Mouse (Mus musculus) ovary, postnatal 14 days (tissue): ENCODE data around the gene Cemip2.

ENCODE experiments used
- DNase-seq: peaks from one replicate; pipeline ENCODE4 v3.0.0; 2022; ENCODE audit warnings: low spot score

Gene Cemip2

DNA sequence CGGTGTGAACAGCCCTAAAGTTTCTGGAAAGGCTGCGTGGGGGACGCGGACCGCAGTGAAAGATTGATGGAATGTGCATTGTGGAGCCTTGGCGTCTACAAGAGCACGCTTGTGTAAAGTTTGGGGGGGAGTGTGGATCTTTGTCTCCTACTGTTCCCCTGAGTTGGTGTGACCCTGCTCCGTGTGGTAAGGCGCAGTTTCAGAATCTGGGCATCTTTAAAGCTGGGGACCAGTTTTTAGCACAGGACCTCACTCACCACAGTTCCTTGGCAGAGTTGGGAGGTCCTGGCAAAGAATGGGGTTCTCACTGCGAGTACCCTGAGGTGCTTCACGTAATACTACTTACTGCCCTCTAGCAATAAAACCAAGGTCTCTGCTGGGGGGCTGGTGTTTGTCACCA, 964 bp downstream of the Cemip2 start:
- DNase-seq, result no peak

DNA sequence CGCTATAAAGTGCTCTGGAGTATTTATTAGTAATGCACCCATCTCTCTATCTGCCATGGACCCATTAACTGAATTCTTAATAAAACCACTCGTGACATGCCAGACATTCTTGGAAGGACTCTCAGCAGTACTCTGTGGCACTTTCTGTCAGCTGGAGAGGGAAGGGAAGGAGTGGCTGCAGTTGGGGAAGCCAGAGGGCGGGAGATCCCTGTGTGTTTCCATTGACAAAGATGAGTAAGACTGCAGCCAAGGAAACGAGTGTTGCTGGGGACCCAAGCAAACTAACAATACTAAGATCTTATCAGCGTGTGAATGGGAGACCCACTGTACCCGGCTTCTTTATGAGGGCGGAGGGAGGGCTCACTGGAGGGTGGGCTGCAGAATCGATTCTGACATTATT, 2.5 kb downstream of the Cemip2 start:
- no peak for DNase-seq

DNA sequence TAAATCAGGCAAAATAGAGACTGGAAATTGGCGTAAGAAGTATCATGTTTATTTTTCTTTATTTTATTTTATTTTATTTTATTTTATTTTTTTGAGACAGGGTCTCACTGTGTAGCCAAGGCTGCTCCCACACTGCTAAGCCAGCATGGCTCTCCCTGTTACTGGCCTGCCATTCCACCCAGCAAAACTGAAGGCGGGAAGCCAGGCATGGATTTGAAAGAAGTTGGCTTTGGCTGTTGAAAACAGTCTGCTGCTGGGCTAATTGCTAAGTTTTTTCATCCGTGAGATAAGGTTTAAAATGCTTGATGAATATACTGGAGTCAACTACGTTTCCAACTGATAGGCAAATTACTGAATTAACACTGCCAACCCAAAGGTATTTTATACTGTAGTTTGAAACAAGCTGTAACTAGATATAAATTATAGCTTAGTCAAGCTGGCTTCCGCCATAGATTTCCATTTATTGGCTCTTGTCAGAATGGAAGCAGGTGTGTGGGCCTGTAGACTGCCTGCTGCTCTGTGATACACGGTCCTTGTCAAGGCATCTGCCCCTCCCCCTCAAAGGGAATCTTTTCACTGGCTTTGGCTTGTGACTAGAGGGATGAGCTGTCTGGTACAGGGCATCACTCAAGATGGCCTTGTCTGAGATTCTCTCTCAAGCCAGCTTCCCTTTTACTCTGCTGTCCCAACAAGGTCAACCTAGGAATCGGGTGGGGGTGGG, 3.1 kb downstream of the Cemip2 start:
- DNase-seq, result no peak

DNA sequence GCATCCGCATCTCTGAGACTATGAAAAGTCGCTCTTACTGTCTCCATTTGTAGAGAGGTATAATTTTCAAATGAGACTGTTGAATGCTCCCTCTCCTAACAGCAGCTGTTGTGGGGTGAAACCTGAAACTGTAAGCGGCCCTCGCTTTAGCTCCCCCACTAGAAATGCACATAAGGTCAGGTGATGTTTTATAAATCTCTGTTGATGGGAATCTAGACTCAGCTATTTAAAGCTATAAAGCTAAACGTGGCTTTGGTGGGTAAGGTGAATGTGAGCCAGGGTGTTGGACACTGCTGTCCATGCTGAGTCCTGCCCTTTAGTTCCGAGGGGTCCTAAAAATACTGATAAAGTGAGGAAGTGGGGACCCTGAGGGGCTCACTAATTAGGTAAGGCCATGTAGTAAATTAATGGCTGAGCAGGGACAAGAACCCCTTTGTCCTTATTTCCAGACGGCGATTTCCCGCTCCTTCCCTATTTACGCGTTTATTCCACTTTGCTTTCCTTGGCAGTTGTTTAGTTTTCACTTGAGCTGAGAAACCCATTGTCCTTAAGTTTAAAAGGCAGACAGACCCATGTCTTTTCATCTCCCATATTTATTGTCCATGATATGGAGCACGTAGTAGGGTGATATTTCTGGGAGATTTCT, 3.8 kb downstream of the Cemip2 start:
- no peak for DNase-seq

DNA sequence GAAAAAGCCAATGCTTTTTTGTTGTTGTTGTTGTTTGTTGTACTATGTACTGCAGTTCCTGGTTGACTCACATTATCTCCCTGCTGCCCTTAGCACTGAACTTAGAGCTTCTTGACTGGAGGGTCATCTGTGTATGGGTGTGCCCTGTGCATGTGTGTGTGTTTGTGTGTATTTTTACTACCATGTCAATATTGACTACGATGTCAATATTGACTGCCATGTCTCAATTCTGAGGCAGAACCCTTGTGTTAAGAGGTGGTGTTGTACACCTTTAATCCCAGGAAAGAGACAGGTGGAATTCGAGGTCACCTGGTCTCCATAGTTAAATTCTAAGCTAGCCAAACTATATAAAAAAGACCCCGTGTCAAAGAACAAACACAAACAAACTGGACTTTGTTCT, 5.6 kb downstream of the Cemip2 start:
- DNase-seq, result no peak

DNA sequence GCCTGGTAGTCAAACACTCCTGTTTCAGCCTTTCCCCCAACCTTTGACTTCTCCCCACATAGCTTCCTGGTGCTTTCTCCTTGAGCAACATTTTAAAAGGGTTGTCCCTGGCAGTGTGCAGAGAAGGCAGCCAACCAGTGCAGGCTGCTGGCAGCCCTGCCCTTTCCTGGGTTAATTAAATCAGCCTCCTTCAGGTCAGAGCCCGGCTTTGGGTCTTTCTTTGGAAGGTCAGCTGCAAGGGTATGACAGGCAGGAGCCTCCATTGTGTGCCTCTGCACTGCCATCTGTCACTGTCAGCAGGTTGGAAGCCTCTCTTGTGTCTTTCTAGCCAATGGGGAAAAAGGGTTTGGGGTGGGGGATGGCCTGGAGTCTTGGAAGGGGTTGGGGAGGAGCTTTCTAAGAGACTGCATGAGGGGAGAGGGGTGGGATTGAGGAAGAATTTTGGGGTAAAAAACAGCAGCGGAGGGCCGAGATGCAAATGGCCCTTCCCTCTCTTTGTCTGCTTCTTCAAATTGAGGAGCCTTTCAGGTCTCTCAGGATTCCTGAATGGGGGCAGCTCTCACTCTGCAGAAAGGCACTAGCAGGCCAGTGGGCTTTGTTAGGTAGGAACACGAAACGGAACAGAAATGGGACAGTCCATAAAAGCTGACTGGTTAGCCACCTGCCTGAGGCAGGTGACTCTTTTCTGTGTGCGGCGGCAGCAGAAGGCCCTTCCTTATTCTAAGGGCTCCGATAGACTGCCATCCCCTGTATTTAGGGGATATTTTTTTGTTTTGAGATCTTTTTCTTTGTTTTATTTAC, 6.4 kb downstream of the Cemip2 start:
- no peak for DNase-seq

DNA sequence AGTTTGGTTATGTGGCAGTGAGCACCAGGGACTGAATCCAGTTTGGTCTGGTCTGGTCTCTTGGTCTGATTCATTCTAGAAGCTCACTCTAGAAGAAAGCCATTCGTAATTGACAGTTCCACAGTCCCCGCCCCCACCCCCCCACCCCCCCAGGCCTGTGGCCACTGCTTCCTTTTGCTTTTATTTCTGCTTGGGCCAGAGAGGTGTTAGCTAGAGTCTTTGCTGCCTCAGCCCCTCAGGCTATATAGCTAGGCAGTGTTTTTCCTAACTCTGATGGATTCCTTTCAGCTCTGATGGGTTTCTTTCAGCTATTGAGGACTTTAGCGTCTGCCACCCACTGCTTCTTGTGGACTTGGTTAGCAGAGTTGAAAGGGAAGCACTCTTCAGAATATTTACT, 7.0 kb downstream of the Cemip2 start:
- DNase-seq, result no peak

DNA sequence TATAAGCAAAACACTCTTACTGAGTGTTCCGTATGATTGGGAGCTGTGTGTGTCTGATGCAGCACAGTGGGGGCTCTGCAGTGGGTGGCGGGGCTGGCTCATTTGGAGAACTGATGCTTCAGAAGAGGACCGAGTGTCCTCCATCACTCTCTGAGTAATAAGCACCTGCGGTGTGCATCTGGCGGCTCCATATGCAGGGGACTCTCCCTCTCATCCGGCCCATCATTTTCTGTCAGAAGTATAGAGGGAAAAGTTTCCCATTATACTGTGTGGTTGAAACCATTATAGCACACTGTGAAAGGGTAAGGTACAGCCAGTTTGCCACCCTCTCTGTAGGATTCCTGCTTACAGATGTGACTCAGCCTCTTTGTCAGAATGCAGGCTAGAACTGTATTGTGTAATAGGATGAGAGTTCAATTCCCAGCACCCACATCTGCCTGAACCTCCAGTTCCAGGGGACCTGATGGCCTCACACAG, 8.9 kb downstream of the Cemip2 start:
- no peak for DNase-seq

DNA sequence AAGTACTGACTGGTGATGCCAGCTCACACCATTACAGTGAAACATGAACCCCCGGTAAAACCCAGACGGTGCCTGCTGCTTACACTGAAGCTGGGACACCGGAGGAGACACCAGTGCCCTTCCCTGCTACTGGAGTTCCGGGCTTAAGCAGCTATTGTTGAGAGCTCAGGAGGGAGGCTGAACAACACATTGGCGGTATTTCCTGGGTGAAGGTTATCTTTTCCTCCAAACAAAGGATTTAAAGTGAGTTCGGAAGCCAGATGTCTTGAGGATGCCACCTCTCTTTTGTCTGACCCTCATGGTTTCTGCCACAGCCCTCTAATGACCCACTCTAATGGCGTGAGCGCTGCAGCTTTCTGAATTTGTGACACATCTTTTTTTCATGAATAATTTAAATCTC, 10.9 kb downstream of the Cemip2 start:
- DNase-seq, result no peak

DNA sequence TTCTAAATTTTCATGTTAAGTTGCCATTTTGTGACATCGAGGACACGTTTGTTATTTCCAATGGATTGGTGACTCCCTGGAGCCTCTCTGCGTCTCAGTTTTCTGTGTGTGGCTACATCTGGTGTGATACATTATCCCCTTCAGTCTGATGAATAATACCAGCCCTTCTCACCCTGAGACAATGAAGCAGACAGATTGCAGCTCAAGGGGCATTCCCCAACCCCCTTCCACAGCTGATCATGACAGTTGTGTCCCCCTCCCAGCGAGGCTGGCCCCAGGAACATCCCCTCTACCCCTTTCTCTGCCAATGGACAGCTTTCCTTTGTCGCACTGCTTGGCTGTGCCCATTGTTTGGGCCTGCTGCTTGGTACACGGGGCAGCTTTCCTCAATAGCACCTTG, 11.5 kb downstream of the Cemip2 start:
- DNase-seq, result no peak

DNA sequence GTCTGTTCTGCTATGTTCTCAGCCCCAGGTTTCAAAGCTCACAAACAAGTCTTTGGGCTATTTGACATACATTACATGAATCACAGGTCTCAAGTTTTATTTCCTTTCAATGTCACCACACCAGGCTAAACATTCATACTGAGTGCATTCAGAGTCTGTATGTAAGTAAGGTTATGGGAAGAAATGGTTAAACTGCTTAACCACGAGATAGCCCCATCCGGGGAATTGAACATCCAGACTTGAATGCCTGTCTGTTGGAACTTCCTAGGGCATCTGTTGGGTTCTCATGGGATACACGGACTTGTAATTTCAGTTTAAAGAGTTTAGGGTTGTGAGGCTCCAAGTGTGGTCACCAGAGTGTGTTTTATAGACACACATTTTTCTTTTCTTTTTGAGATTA, 13.2 kb downstream of the Cemip2 start:
- no peak for DNase-seq

DNA sequence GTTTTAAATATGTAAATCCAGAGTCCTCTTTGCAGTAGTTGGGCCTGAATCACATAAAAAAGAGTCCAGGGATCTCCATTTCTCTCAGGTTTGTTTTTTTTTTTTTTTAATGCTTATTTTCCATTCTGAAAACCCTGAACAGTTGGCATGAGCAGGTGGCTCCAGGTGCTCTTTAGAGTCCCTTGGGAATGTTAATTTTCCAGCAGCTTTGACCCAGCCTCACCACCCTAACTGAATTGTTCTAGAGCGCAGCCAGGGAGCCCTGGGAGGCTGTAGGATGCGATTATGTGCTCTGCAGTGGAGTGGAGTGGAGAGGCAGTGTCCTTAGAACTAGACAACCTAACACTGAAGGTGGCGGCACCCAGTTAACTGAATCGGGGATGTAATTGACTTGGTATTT, 13.7 kb downstream of the Cemip2 start:
- no peak for DNase-seq

DNA sequence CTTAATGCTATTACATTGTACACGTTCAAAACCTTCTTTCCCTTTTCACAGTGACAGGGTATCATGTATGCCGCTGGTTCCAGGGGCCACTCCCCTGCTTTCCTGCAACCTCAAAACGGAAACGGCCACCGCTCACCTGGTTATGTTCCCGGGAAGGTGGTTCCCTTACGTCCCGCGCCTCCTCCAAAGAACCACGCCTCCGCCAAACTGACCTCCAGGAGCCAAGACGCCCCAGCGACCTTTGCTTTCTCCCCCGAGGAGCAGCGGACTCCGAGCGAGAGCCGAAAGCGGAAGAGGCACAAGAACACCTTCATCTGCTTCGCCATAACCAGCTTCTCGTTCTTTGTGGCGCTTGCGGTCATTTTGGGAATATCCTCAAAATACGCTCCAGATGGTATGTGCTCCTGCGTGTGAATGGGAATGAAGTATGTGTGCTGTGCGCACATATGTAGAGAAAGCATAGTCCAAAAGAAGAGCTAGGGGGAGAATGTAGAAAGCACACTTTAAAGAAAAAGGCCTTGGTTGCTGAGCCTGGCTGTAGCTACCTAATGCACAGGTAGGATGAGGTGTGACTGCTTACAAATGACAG, 14.5 kb downstream of the Cemip2 start:
- no peak for DNase-seq

DNA sequence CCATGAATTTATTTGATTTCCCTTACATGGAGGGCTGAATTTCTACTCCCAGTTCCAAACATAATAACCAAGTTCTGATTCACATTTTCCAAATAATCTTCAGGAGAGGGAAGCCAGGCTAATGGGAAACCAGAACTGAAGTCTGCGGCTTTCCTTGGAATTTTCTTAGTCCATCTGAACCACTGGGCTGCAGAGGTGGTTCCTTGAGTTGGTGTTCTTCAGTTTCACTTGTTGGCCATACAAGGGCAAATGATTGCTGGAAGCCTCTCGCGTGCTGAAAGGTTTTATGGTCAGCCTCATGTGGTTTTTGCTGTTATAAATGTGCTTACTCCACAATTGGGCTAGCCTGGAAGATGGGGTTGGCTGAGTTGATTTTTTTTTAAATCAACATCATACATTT, 16.4 kb downstream of the Cemip2 start:
- no peak for DNase-seq

DNA sequence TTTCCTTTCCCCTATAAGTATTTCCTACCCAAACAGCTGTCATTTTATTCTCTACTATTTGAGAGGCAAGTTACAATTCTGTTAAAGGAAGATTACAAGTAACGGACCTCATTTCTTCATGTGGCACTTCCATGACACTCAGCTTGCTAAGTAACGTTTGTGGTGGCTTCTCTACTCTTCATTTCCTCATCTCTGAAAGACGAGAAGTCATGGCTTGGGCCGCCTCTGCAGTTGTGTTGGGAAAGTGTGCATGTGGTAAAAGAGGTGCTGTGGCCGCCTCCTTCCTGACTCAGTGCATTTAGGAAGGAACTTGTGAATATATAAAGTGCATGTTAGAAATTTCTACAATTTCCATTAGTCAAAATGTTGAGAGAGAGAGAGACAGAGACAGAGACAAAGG, 18.2 kb downstream of the Cemip2 start:
- no peak for DNase-seq

DNA sequence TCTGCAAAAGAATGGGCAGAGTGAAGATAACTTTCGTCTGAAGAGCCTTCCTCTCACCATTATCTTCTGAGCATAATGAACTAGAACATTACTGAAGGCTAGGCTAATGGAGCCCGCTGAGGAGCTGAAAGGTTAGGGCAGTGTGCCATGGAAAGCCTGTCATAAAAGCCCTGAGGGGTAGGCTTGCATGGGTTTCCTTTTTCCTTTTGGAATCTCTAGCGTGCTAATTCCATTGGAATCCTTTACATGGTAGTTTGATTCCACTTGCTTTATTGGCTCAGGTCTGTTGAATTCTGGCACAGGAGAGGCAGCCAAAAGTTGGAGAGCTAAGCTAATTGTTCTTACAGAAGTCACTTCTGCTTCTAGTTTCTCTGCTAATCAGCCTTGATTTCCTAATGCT, 20.6 kb downstream of the Cemip2 start:
- DNase-seq, result no peak

DNA sequence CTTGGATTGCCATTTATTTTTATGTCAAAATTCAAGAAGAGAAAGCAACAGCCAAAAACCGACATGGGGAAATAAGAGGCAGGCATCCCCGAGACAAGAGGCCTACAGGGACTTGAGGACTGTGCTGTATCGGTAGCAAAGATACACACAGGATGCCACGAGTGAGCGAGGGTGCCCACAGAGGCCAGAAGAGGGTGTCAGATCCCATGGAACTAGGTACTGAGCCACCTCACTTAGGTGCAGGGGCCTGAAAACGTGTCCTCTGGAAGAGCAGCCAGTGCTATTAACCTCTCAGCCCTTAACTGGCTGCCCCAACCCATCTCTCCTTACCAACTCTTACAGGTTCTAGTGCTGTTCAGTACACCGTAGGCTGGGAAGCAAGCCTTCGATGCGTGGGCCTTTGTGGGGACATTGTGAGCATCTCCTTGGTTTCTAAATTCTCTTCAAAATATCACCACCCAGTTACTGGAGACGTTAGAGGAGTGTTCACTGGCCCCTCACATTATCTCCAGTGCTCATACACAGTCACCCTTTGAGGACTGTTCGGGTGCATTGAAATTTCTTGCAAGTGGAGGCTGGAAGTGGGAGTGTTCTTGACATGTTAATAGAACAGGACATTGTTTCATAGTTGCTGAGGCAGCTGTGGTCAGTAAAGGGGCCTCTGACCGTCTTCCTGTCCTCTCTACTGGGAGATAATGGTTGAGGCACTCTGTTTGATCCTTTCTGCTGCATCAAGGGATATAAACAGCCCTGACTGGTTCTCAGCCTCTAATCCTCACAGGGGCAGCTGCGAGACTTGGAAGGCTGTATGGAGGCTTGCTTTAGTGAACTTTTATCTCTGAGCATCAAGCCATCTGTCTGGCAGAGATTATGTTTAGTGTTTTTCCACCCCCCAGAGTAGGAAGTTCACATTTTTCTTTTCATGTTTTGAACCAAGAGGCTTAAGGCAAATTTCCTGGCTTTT, 21.6 kb downstream of the Cemip2 start:
- no peak for DNase-seq

DNA sequence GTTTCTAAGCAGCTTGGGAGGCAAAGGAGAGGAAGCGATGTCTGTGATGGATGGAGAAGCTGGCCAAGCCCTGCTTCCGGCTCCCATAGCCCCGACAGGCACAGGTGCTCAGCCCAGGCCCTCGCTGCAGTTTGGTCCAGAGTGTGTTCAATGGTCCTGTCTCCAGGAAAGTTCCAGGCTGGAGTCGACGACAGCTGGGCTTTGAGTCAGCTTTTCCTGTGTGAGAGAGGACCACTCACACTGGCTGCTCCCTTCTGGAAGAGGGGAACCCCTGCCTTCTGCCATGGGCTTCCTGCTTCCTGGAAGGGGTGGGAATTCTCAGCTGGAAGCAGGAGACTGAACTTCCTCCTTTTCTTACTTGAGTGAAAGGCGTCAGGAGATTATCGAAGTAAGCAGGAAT, 26.3 kb downstream of the Cemip2 start:
- DNase-seq, result no peak

DNA sequence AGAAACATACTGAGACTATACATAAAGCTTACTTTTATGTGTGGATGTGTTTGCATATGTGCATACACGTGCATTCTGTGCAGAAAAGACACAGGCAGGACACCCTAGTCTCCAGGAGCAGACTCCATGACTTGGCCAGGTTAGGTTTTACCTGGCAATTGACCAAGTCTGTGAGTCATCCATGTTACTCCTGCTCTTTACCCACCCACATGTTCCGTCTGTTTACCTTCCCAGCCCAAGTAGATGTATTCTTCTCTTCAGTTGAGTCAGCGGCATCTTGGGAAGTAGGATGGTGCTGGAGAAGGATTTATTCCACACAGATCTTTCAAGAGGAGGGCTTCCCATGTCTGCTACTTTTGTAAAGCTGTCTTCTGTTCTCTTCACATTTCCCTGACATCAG, 27.2 kb downstream of the Cemip2 start:
- no peak for DNase-seq

DNA sequence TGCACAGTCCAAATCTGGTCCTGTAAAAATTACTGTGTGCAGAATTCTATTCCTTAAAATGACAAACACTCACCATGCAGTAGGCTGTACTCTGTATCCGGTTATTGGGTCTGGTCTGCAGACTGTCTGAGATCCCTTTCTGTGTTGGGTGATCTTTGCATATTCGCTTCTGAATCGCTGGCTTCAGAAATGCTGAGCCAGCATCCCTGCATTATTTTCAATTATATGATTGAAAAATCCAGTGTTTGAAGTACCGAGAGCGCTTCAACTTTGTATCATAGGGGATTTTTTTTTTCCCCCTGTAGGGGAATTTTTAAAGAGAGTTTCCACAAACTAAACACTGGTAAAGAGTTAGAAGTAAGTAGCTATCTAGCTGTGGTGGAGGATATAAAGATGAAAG, 32.0 kb downstream of the Cemip2 start:
- DNase-seq, result no peak

DNA sequence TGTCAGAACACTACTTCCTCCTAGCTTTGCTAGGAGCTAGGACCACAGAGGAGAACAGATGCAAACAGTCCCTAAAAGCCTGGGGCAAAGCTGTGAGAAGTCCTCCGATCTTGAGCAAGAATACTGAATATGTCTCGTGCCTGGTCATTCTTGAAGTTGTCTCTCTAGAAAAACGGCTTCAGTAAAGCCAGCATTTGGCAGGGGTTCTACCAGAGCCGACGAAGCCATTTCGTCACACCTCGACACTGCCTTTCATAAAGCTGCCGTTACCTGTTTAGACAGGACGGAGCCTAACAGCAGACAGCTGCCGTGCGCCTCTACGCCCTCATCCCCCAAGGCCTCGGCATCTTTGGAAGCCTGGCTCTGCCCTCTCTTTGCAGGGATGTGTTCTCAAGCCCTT, 35.4 kb downstream of the Cemip2 start:
- no peak for DNase-seq
